Mouse (Mus musculus) C2C12 (cell line): Measurements from ENCODE around the gene Marcks. TPM values are rescaled to one million over a fixed set of nuclear protein-coding genes. Genes with fewer than 3 reads are reported as not detected.

ENCODE experiments used
- H3K27me3 ChIP-seq: one replicate; pipeline ENCODE4 v1.6.1; 2011; ENCODE audit not compliant: control insufficient read depth, insufficient read depth, insufficient read length
- H3K36me3 ChIP-seq: one replicate; pipeline ENCODE4 v1.6.1; 2011; ENCODE audit not compliant: control insufficient read depth, insufficient read depth
- H3K4me3 ChIP-seq: one replicate; pipeline ENCODE4 v1.5.1; 2011; ENCODE audit warnings: mild to moderate bottlenecking, control low read depth; ENCODE audit not compliant: poor library complexity, insufficient read depth, severe bottlenecking
- H3K79me2 ChIP-seq: one replicate; pipeline ENCODE4 v1.6.1; 2011; ENCODE audit not compliant: control insufficient read depth, insufficient read depth
- H3K79me3 ChIP-seq: one replicate; pipeline ENCODE4 v1.6.1; 2011; ENCODE audit warnings: low read depth, control low read depth
- H3ac ChIP-seq: one replicate; pipeline ENCODE3; 2011; ENCODE audit warnings: low read depth; ENCODE audit not compliant: control insufficient read depth, insufficient read length
- CEBPB ChIP-seq: IDR thresholded peaks from one replicate; pipeline ENCODE4 v1.6.1; 2011; ENCODE audit warnings: low read depth, mild to moderate bottlenecking, control low read depth, moderate library complexity
- CTCF ChIP-seq: IDR thresholded peaks from one replicate; pipeline ENCODE4 v1.5.1; 2011; ENCODE audit not compliant: control insufficient read depth, insufficient read depth, insufficient read length
- FOSL1 ChIP-seq: IDR thresholded peaks from one replicate; pipeline ENCODE4 v1.8.0; 2011; ENCODE audit warnings: mild to moderate bottlenecking, low read length; ENCODE audit not compliant: poor library complexity, insufficient read depth, severe bottlenecking
- MAX ChIP-seq: IDR thresholded peaks from one replicate; pipeline ENCODE4 v1.6.1; 2011; ENCODE audit warnings: mild to moderate bottlenecking, control low read depth
- MYOD1 ChIP-seq: IDR thresholded peaks from one replicate; pipeline ENCODE4 v1.6.1; 2011; ENCODE audit warnings: low read depth; ENCODE audit not compliant: control insufficient read depth, insufficient read length
- MYOG ChIP-seq: IDR thresholded peaks from one replicate; pipeline ENCODE4 v1.6.1; 2011; ENCODE audit not compliant: control insufficient read depth, insufficient read length; ENCODE audit errors: extremely low read depth
- USF1 ChIP-seq: IDR thresholded peaks from one replicate; pipeline ENCODE4 v1.6.1; 2011; ENCODE audit warnings: low read depth, mild to moderate bottlenecking, control low read depth, moderate library complexity
- polyA plus RNA-seq: library from polyadenylated mRNA; unstranded; fragments of >200 nt; fragmentation: generic; extraction: Trizol; gene quantifications from one replicate; pipeline ENCODE4 v1.2.1, GENCODE M21; 2012; ENCODE audit warnings: missing spikeins

Gene Marcks
- polyA plus RNA-seq, 1 experiment: 26.6 TPM

GRCm38 (mm10) chr10:37106871-37107627, 31.7 kb downstream of the Marcks start:
- Histone ChIP-seq H3ac (no peak overlapping the region), H3K4me3 (no peak overlapping the region), H3K27me3 (no peaks in the 10 kb centered on the region), H3K79me3 (no peaks in the 10 kb centered on the region), H3K36me3 (no peaks in the 10 kb centered on the region), H3K79me2 (no peaks in the 10 kb centered on the region)
- no peak for TF ChIP-seq FOSL1
- no peak for TF ChIP-seq MAX
- no peak for TF ChIP-seq MYOG
- TF ChIP-seq CEBPB: no peak
- no peak for TF ChIP-seq MYOD1
- no peak for TF ChIP-seq CTCF
- no peak for TF ChIP-seq USF1

GRCm38 (mm10) chr10:37106303-37106702, 32.4 kb downstream of the Marcks start:
- no peak overlapping the region for H3ac ChIP-seq
- H3K36me3 ChIP-seq: no peaks in the 10 kb centered on the region
- H3K79me3 ChIP-seq: no peaks in the 10 kb centered on the region
- H3K4me3 ChIP-seq: no peak overlapping the region
- no peaks in the 10 kb centered on the region for H3K79me2 ChIP-seq
- H3K27me3 ChIP-seq: no peaks in the 10 kb centered on the region
- TF ChIP-seq USF1 (no peak), CEBPB (no peak), MAX (no peak), MYOD1 (no peak), CTCF (no peak), MYOG (no peak), FOSL1 (no peak)

GRCm38 (mm10) chr10:37102227-37103080, 36.3 kb downstream of the Marcks start:
- TF ChIP-seq MYOD1: no peak
- no peak for TF ChIP-seq CEBPB
- TF ChIP-seq USF1: no peak
- TF ChIP-seq MAX: no peak
- TF ChIP-seq FOSL1: no peak
- TF ChIP-seq MYOG: no peak
- no peak for TF ChIP-seq CTCF
- Histone ChIP-seq H3K36me3 (no peaks in the 10 kb centered on the region), H3K79me2 (no peaks in the 10 kb centered on the region), H3K4me3 (no peak overlapping the region), H3K27me3 (no peaks in the 10 kb centered on the region), H3ac (no peak overlapping the region), H3K79me3 (no peaks in the 10 kb centered on the region)

GRCm38 (mm10) chr10:37101733-37102132, 37.0 kb downstream of the Marcks start:
- no peaks in the 10 kb centered on the region for H3K27me3 ChIP-seq
- no peak overlapping the region for H3K4me3 ChIP-seq
- no peaks in the 10 kb centered on the region for H3K36me3 ChIP-seq
- H3K79me2 ChIP-seq: no peaks in the 10 kb centered on the region
- H3ac ChIP-seq: no peak overlapping the region
- H3K79me3 ChIP-seq: no peaks in the 10 kb centered on the region
- TF ChIP-seq CTCF (no peak), MYOD1 (no peak), CEBPB (no peak), FOSL1 (no peak), MAX (no peak), USF1 (no peak), MYOG (no peak)

GRCm38 (mm10) chr10:37096529-37096928, 42.2 kb downstream of the Marcks start:
- no peaks in the 10 kb centered on the region for H3K79me2 ChIP-seq
- H3K27me3 ChIP-seq: no peaks in the 10 kb centered on the region
- no peaks in the 10 kb centered on the region for H3K79me3 ChIP-seq
- TF ChIP-seq MYOG (no peak), CTCF (no peak), MAX (no peak), FOSL1 (no peak), USF1 (no peak), MYOD1 (no peak), CEBPB (no peak)
- no peak overlapping the region for H3ac ChIP-seq
- H3K4me3 ChIP-seq: no peak overlapping the region
- H3K36me3 ChIP-seq: no peaks in the 10 kb centered on the region
